Mouse (Mus musculus) lung, postnatal 0 days (tissue): Measurements from ENCODE around the gene Tsc2. TPM values are rescaled to one million over a fixed set of nuclear protein-coding genes. Genes with fewer than 3 reads are reported as not detected.

Source experiments
- ATAC-seq: fragments of 200-750 bp; cut with Nextera tagmentation; 2 replicates; pipeline ENCODE4 v1.8.0; 2017; ENCODE audit warnings: moderate library complexity
- DNase-seq: peaks from one replicate; pipeline ENCODE4 v3.0.0-alpha.2; 2016; ENCODE audit warnings: low spot score
- H3K27ac ChIP-seq: fragments of 300-500 bp; sonication (generic); 2 replicates; pipeline ENCODE4 v1.5.1; 2014; ENCODE audit warnings: antibody characterized with exemption, mild to moderate bottlenecking, low read length, mixed read lengths
- H3K27me3 ChIP-seq: fragments of 300-500 bp; sonication (generic); replicated peaks from 2 replicates; pipeline ENCODE4 v1.6.1; 2014; ENCODE audit warnings: low read length, mixed read lengths; ENCODE audit not compliant: insufficient read depth
- H3K36me3 ChIP-seq: fragments of 300-500 bp; sonication (generic); 2 replicates; pipeline ENCODE4 v1.6.1; 2014; ENCODE audit warnings: low read length, mixed read lengths; ENCODE audit not compliant: insufficient read depth
- H3K4me1 ChIP-seq: fragments of 300-500 bp; sonication (generic); 2 replicates; pipeline ENCODE4 v1.6.1; 2014; ENCODE audit warnings: antibody characterized with exemption, low read depth, low read length, mixed read lengths; ENCODE audit not compliant: insufficient read depth
- H3K4me2 ChIP-seq: fragments of 300-500 bp; sonication (generic); replicated peaks from 2 replicates; pipeline ENCODE4 v1.6.1; 2014; ENCODE audit warnings: low read depth, mild to moderate bottlenecking, low read length, moderate library complexity, mixed read lengths
- H3K4me3 ChIP-seq: fragments of 300-500 bp; sonication (generic); 2 replicates; pipeline ENCODE4 v1.5.1; 2014; ENCODE audit warnings: low read depth, low read length
- H3K9ac ChIP-seq: fragments of 300-500 bp; sonication (generic); replicated peaks from 2 replicates; pipeline ENCODE4 v1.6.1; 2014; ENCODE audit warnings: low read depth, mild to moderate bottlenecking
- H3K9me3 ChIP-seq: fragments of 300-500 bp; sonication (generic); 2 replicates; pipeline ENCODE4 v1.6.1; 2016; ENCODE audit warnings: low read length, mixed read lengths
- CTCF ChIP-seq: IDR thresholded peaks from 2 replicates; pipeline ENCODE4 v1.5.1; 2016; ENCODE audit warnings: antibody characterized with exemption, mild to moderate bottlenecking
- EP300 ChIP-seq: IDR thresholded peaks from 2 replicates; pipeline ENCODE4 v1.6.1; 2016; ENCODE audit warnings: antibody characterized with exemption, mild to moderate bottlenecking, control low read depth
- WGBS: fragments of 180-500 bp; shearing (Covaris S2); extraction: QIAGEN DNeasy Blood & Tissue Kit; methylation state at CpG from one replicate; pipeline ENCODE4 v1.1.7; 2014; 5-methylcytosine and 5-hydroxymethylcytosine counted together
- polyA plus RNA-seq: library from polyadenylated mRNA; unstranded; fragments of >200 nt; fragmentation: Nextera tagmentation; extraction: Ambion mirVana; gene quantifications from 2 replicates; pipeline ENCODE4 v1.2.1, GENCODE M21; 2015

Gene Tsc2
- polyA plus RNA-seq, 1 experiment from 2014 or later = 31.7 TPM

DNA sequence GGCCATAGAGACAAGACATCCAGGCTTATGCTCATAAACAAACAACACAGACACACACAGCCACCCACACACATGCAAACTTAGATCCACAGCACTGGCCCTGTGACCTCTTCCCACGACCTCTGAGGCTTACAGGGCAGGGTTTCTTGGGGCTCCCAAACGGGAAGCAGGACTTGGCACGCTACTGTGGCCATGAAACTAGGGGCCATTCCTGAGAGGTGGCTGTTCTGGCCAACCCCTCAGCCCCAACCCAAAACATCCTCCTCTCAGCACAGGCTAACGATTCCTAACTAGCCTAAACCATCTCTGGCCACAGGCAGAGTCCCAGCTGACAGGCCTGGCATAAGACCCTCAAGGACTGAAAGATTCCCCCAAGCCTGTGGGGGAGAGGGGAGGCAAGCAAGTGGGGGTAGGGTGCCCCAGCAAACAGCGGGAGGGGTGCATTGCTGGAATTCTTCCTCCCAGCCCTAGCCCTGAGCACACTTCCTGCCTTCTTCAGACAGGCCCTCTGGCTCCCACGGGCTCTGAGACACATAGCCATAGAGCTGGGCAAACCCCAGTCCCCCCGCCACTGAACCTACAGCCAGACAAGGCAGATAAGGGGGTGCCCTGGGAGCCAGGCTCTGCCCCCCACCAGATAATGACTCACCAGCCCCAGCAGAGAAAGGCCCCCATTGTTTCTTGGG lies 11.7 kb upstream of the Tsc2 start:
- H3K27me3 ChIP-seq = no peaks in the 10 kb centered on the region
- ATAC-seq = peak; percentile 44
- DNase-seq = peak; percentile 64
- no peaks in the 10 kb centered on the region for H3K9me3 ChIP-seq
- peaks cover 28% of the 10 kb centered on the region for H3K36me3 ChIP-seq
- 14% methylated on average over 7 of the region's 7 CpGs for WGBS
- H3K4me3 ChIP-seq = peak overlapping the region; percentile 30
- H3K4me2 ChIP-seq = peak overlapping the region; percentile 46
- H3K9ac ChIP-seq = peak overlapping the region; percentile 34
- TF ChIP-seq CTCF = no peak
- 0 out of 2 replicates have a peak, but pooled peaks have one; percentile 8 for TF ChIP-seq EP300
- peak overlapping the region; percentile 92 for H3K27ac ChIP-seq
- peaks cover 25% of the 10 kb centered on the region for H3K4me1 ChIP-seq

DNA sequence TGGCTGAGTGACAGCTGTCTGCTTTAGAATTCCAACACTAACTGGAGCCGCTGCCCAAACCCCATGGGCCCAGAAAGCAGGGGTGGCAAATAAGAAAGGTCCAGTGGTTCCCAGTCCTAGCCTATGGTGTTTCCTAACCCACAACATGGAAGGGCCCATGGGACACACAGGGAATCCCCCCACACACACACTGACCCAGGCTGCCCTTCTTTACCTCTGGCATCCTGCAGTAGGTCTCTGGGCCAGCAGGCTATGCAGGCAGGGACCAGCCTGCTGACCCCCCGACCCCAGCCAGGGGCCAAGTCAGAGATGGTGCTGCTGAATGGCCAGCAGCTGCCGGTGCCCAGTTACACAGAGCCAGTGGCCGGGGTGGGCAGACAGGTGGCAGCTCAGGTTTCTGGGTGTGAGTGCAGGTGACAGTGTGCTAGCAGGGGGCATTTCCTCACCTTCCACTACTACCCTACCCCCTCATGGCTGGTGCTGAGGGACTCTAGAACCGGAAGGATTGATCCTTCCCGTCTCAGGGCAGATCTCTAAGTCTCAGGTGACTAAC lies 10.4 kb upstream of the Tsc2 start:
- DNase-seq = no peak
- TF ChIP-seq CTCF (no peak), EP300 (no peak)
- H3K4me3 ChIP-seq = peak overlapping the region; percentile 2; the same call in 1 of the 2 replicates
- peaks cover 20% of the 10 kb centered on the region for H3K4me1 ChIP-seq
- H3K36me3 ChIP-seq = peaks cover 30% of the 10 kb centered on the region
- H3K4me2 ChIP-seq = peak overlapping the region; percentile 46
- no peak overlapping the region for H3K9ac ChIP-seq
- H3K27me3 ChIP-seq = no peaks in the 10 kb centered on the region
- 69% methylated on average over 6 of the region's 6 CpGs for WGBS
- no peaks in the 10 kb centered on the region for H3K9me3 ChIP-seq
- no peak overlapping the region; the same call in 1 of the 2 replicates for H3K27ac ChIP-seq
- no peak for ATAC-seq

- TF ChIP-seq CTCF = no peak
- no peak for TF ChIP-seq EP300
- no peak for ATAC-seq
- H3K9me3 ChIP-seq = no peaks in the 10 kb centered on the region
- no peaks in the 10 kb centered on the region for H3K27me3 ChIP-seq
- no peak overlapping the region for H3K9ac ChIP-seq
- H3K4me1 ChIP-seq = peaks cover 25% of the 10 kb centered on the region
- H3K4me3 ChIP-seq = no peak overlapping the region
- no peak for DNase-seq
- H3K4me2 ChIP-seq = 0 out of 2 replicates have a peak overlapping the region, but pooled peaks have one; percentile 46
- H3K27ac ChIP-seq = no peak overlapping the region
- WGBS = 90% methylated on average over 14 of the region's 14 CpGs
- peaks cover 27% of the 10 kb centered on the region for H3K36me3 ChIP-seq
These were observed 9.5 kb upstream of the Tsc2 start for GRCm38 (mm10) chr17:24641944-24642343.

GRCm38 (mm10) chr17:24640581-24640980 lies 8.2 kb upstream of the Tsc2 start:
- DNase-seq (no peak), ATAC-seq (no peak)
- Histone ChIP-seq H3K9me3 (no peaks in the 10 kb centered on the region), H3K27me3 (no peaks in the 10 kb centered on the region), H3K27ac (0 out of 2 replicates have a peak overlapping the region, but pooled peaks have one; percentile 26), H3K4me1 (peaks cover 34% of the 10 kb centered on the region), H3K4me2 (no peak overlapping the region), H3K36me3 (peaks cover 22% of the 10 kb centered on the region), H3K4me3 (no peak overlapping the region), H3K9ac (no peak overlapping the region)
- 97% methylated on average over 15 of the region's 15 CpGs for WGBS
- no peak for TF ChIP-seq EP300
- no peak for TF ChIP-seq CTCF

GRCm38 (mm10) chr17:24640119-24640518 lies 7.7 kb upstream of the Tsc2 start:
- ATAC-seq (no peak), DNase-seq (no peak)
- Histone ChIP-seq H3K9me3 (no peaks in the 10 kb centered on the region), H3K4me1 (peaks cover 39% of the 10 kb centered on the region), H3K36me3 (peaks cover 22% of the 10 kb centered on the region), H3K4me3 (no peak overlapping the region), H3K4me2 (no peak overlapping the region), H3K27me3 (no peaks in the 10 kb centered on the region), H3K27ac (peak overlapping the region; percentile 85), H3K9ac (no peak overlapping the region)
- 88% methylated on average over 7 of the region's 7 CpGs for WGBS
- TF ChIP-seq EP300 = no peak
- no peak for TF ChIP-seq CTCF

- WGBS = 81% methylated on average over 5 of the region's 5 CpGs
- H3K9ac ChIP-seq = no peak overlapping the region; the same call in 1 of the 2 replicates
- TF ChIP-seq CTCF = no peak
- TF ChIP-seq EP300 = no peak
- ATAC-seq (no peak), DNase-seq (peak; percentile 27)
- peak overlapping the region; percentile 85 for H3K27ac ChIP-seq
- H3K4me3 ChIP-seq = no peak overlapping the region
- no peaks in the 10 kb centered on the region for H3K27me3 ChIP-seq
- peaks cover 22% of the 10 kb centered on the region for H3K36me3 ChIP-seq
- H3K4me1 ChIP-seq = peaks cover 39% of the 10 kb centered on the region
- H3K9me3 ChIP-seq = no peaks in the 10 kb centered on the region
- H3K4me2 ChIP-seq = no peak overlapping the region
These were observed 7.2 kb upstream of the Tsc2 start for GRCm38 (mm10) chr17:24639571-24639988.
